Comparison of ENCODE assay signal across 19 mouse cellular contexts in the genomic region with DNA sequence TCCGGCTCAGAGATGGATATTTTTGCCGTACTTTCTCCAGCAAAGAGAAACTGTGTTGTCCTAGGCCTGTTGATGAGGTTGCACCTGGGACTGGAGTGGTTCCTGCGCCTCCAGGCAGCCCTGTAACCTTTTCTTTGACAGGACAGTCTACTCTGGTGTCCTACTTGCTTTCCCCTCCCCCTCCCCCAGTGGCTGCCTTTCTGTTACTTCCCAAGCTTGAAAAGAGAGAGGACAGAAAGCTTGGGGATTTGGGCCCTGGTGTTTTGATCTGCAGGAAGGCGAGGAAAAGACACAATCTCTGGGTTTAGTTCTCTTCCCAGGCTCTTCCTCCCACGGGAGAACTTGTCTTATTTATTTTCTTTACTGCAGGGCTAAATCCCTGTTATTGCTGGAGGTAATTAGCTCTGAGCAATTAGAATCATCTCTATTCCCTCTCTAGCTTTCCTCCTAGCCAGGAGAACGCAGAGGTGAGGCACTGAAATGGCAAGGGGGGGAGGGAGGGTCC.
DNase-seq lines count a peak whose midpoint lies in the region; ATAC-seq lines count a peak whose summit lies in the region.
"Had no signal": no experiment of that assay in that cellular context is flagged by ENCODE, and none has a peak within 500 bp of the region (broad histone marks: within the 10 kb centered on the region; RNA-seq: fewer than 3 reads in every experiment).

No protein-coding gene starts in this region.

- H3K36me3 ChIP-seq in hindbrain, embryonic 13.5 days = no peaks in the 10 kb centered on the region
- H3K36me3 ChIP-seq in hindbrain, embryonic 16.5 days (ENCODE audit: control insufficient read depth, insufficient read depth, low read length) = no peaks in the 10 kb centered on the region
- H3K36me3 ChIP-seq in neural tube, embryonic 13.5 days = no peaks in the 10 kb centered on the region
- H3K36me3 ChIP-seq: intestine, embryonic 15.5 days; limb, embryonic 15.5 days had no signal

- H3K27ac ChIP-seq in hindbrain, embryonic 13.5 days = peak overlapping the region; percentile 23; the same call in 1 of the 2 replicates
- no peak overlapping the region for H3K27ac ChIP-seq in hindbrain, embryonic 16.5 days (ENCODE audit: low read depth, low read length)
- 0 out of 2 replicates have a peak overlapping the region, but pooled peaks have one; percentile 39 for H3K27ac ChIP-seq in neural tube, embryonic 13.5 days (replicated peaks)
- H3K27ac ChIP-seq: gastrocnemius, adult 2 months; intestine, embryonic 15.5 days; limb, embryonic 15.5 days had no signal

- H3K4me1 ChIP-seq in hindbrain, embryonic 13.5 days (replicated peaks) = peaks cover 7% of the 10 kb centered on the region
- H3K4me1 ChIP-seq in hindbrain, embryonic 16.5 days (ENCODE audit: control insufficient read depth, insufficient read depth, low read depth, low read length) = peaks cover 4% of the 10 kb centered on the region
- H3K4me1 ChIP-seq in neural tube, embryonic 13.5 days (replicated peaks) = peaks cover 14% of the 10 kb centered on the region
- H3K4me1 ChIP-seq: intestine, embryonic 15.5 days; limb, embryonic 15.5 days had no signal

- no peak overlapping the region for H3K4me3 ChIP-seq in hindbrain, embryonic 13.5 days
- H3K4me3 ChIP-seq in hindbrain, embryonic 16.5 days (ENCODE audit: low read length) = no peak overlapping the region
- H3K4me3 ChIP-seq in neural tube, embryonic 13.5 days = no peak overlapping the region
- H3K4me3 ChIP-seq: gastrocnemius, adult 2 months; intestine, embryonic 15.5 days; limb, embryonic 15.5 days had no signal

- no peak overlapping the region for H3K9ac ChIP-seq in hindbrain, embryonic 13.5 days
- H3K9ac ChIP-seq in hindbrain, embryonic 16.5 days (ENCODE audit: low read depth, low read length) = no peak overlapping the region
- no peak overlapping the region for H3K9ac ChIP-seq in neural tube, embryonic 13.5 days
- H3K9ac ChIP-seq: forebrain, postnatal 0 days; intestine, embryonic 15.5 days; limb, embryonic 15.5 days; liver, postnatal 0 days had no signal

- no peaks in the 10 kb centered on the region for H3K9me3 ChIP-seq in hindbrain, embryonic 13.5 days
- no peaks in the 10 kb centered on the region for H3K9me3 ChIP-seq in hindbrain, embryonic 16.5 days (ENCODE audit: control insufficient read depth, low read length)
- H3K9me3 ChIP-seq in neural tube, embryonic 13.5 days = no peaks in the 10 kb centered on the region
- H3K9me3 ChIP-seq: intestine, embryonic 15.5 days; limb, embryonic 15.5 days had no signal

- 31% methylated on average over 6 of the region's 6 CpGs for WGBS in hindbrain, embryonic 13.5 days
- 28% methylated on average over 6 of the region's 6 CpGs for WGBS in hindbrain, embryonic 16.5 days
- 29% methylated on average over 6 of the region's 6 CpGs for WGBS in neural tube, embryonic 13.5 days

- H3K27me3 ChIP-seq in hindbrain, embryonic 13.5 days = no peaks in the 10 kb centered on the region
- no peaks in the 10 kb centered on the region for H3K27me3 ChIP-seq in hindbrain, embryonic 16.5 days (replicated peaks; ENCODE audit: control insufficient read depth, insufficient read depth, low read length)
- H3K27me3 ChIP-seq in neural tube, embryonic 13.5 days = no peaks in the 10 kb centered on the region
- H3K27me3 ChIP-seq: intestine, embryonic 15.5 days; limb, embryonic 15.5 days had no signal

- no peak overlapping the region for H3K4me2 ChIP-seq in hindbrain, embryonic 13.5 days
- H3K4me2 ChIP-seq in hindbrain, embryonic 16.5 days (ENCODE audit: low read length) = no peak overlapping the region
- no peak overlapping the region for H3K4me2 ChIP-seq in neural tube, embryonic 13.5 days
- H3K4me2 ChIP-seq: intestine, embryonic 15.5 days; limb, embryonic 15.5 days had no signal

- DNase-seq in brain, adult 2 months (ENCODE audit: low read depth, low spot score) = peak; percentile 43
- peak; percentile 36 for DNase-seq in embryo, embryonic 9.5 days (ENCODE audit: extremely low spot score)
- no peak for DNase-seq in adrenal gland, adult (ENCODE audit: inconsistent age in 2 of 2, low spot score in 1 of 2)
- no peak for DNase-seq in adipocyte (ENCODE audit: low spot score)
- DNase-seq: adrenal gland, postnatal 25 days; cerebellum, postnatal 14 days; forebrain, postnatal 0 days; gastrocnemius, adult 2 months; heart, postnatal 10 days; layer of hippocampus, adult 9-11 months; liver, postnatal 0 days; lung, postnatal 36 days; right cerebral cortex, postnatal 25 days; thymus, adult 2 months had no signal

- ATAC-seq in hindbrain, embryonic 13.5 days (ENCODE audit: low FRiP score) = no peak
- ATAC-seq in hindbrain, embryonic 16.5 days = no peak
- ATAC-seq in neural tube, embryonic 13.5 days (ENCODE audit: low read depth) = no peak
- ATAC-seq: forebrain, postnatal 0 days; intestine, embryonic 15.5 days; liver, postnatal 0 days had no signal

Comparison
In these comparisons a context has a peak if more than half of its experiments do, and no peak if none do; other contexts are left out.
1. DNase-seq: peak in brain, adult 2 months (single experiment) and embryo, embryonic 9.5 days (single experiment); none in adrenal gland, adult (0 of 2) and adipocyte (single experiment).